Mouse (Mus musculus): ENCODE measurements around the gene Capn1. TPM values are rescaled to one million over a fixed set of nuclear protein-coding genes. Genes with fewer than 3 reads are reported as not detected.
A peak's percentile ranks its signal among the peaks of the same experiment; 100 is the strongest.

Capn1 gene
- total and polyA plus RNA-seq, 3 experiments: 42.5 to 75.2 TPM; not detected in 1

DNA sequence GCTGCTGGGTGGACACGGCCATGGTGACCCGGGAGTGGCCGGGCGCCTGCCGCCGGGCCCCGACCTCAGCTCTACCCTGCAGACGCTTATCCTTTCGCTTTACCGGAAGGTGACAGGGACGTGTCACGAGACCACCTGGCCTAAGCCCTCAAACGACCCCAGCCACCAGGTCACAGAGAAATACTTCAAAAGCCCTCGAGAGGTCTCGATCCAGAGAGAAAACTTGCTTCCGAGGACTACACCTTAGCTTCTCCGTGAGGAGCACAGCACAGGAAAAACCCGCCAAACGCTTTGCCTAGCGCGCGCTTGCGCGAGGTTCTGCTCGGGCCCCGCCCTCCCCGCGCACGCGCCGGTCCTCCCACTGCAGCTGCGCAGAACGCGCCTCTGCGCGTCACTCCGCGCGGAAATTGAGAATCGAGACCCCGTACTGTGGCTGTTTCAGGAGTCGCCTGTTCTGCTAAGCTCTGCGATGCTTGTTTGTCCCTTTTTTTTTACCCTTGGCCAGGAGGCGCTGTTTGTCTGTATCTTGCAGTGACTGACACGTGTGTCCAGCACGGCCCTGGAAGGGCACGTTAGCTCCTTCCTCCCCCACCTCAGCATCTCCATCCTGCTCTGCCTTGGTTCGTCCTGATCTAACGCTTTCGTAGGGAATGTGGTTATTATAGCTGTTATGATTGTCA, 51.7 kb downstream of the Capn1 start, which contains the start of gene Pola2 (continued):
- TF ChIP-seq RCOR1 (IDR thresholded peaks at IDR 0.05; ENCODE audit: low read depth, low read length) (no peak), CTCF (IDR thresholded peaks at IDR 0.05 in 2 of 3, conservative IDR thresholded peaks at IDR 0.05 in 1 of 3; ENCODE audit: control insufficient read depth in 1 of 3, insufficient read depth in 1 of 3, low read depth in 2 of 3, low read length in 3 of 3, poor library complexity in 1 of 3, severe bottlenecking in 1 of 3) (peak in 1 of 3 experiments; percentile 18; a peak in 1 of 6 replicates), MAFK (IDR thresholded peaks at IDR 0.05; ENCODE audit: borderline replicate concordance, low read depth, low read length) (no peak), MYB (IDR thresholded peaks at IDR 0.05; ENCODE audit: low read depth, low read length) (no peak)

DNA sequence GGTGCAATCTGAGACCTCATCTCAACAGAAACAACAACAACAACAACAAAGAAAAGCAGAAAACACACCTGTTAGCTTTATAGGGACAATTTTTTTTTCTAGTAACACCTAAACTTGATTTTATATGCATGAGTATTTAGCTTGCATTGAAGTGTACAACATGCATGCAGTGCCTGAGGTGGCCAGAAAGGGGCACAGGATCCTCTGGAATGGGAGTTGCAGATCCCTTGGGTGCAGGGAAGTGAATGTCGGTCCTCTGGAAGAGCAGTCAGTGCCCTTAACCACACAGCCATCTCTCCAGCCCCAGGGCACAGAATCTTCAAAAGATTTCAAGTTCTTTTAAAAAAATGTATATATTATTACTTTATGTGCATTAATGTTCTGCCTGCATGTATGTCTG, 53.0 kb downstream of the Capn1 start:
- TF ChIP-seq POLR2AphosphoS2 (IDR thresholded peaks at IDR 0.05; ENCODE audit: low read length) (no peak), CTCF (IDR thresholded peaks at IDR 0.05 in 2 of 3, conservative IDR thresholded peaks at IDR 0.05 in 1 of 3; ENCODE audit: control insufficient read depth in 1 of 3, insufficient read depth in 1 of 3, low read depth in 2 of 3, low read length in 3 of 3, poor library complexity in 1 of 3, severe bottlenecking in 1 of 3) (peak in 2 of 3 experiments; percentile 28 to 39; a peak in 3 of 6 replicates), CHD2 (IDR thresholded peaks at IDR 0.05; ENCODE audit: low read length) (no peak), ZNF384 (IDR thresholded peaks at IDR 0.05; ENCODE audit: low read depth, low read length) (no peak), SMC3 (IDR thresholded peaks at IDR 0.05; ENCODE audit: low read depth, low read length) (peak; percentile 47), CHD1 (IDR thresholded peaks at IDR 0.05; ENCODE audit: low read depth, low read length) (no peak), MEF2A (IDR thresholded peaks at IDR 0.05; ENCODE audit: extremely low read depth, insufficient replicate concordance, low read depth, low read length, poor library complexity, severe bottlenecking) (no peak), EP300 (IDR thresholded peaks at IDR 0.05; ENCODE audit: low read depth in 1 of 2, low read length in 2 of 2) (no peak), ZMIZ1 (IDR thresholded peaks at IDR 0.05; ENCODE audit: low read depth, low read length) (no peak), RAD21 (IDR thresholded peaks at IDR 0.05; ENCODE audit: low read depth, low read length) (peak; percentile 22), ZKSCAN1 (IDR thresholded peaks at IDR 0.05; ENCODE audit: low read depth, low read length) (no peak), GABPA (IDR thresholded peaks at IDR 0.05; ENCODE audit: low read depth, low read length) (no peak), GATA1 (IDR thresholded peaks at IDR 0.05; ENCODE audit: low read depth, low read length) (no peak), POLR2A (IDR thresholded peaks at IDR 0.05; ENCODE audit: control insufficient read depth in 1 of 2, insufficient read depth in 1 of 2, low read depth in 1 of 2, low read length in 2 of 2, poor library complexity in 1 of 2) (no peak), E2F4 (IDR thresholded peaks at IDR 0.05; ENCODE audit: borderline replicate concordance, low read depth, low read length) (no peak), TBP (IDR thresholded peaks at IDR 0.05; ENCODE audit: low read depth, low read length) (no peak), NRF1 (IDR thresholded peaks at IDR 0.05; ENCODE audit: insufficient read depth, low read depth, low read length, poor library complexity, severe bottlenecking) (no peak), TAL1 (IDR thresholded peaks at IDR 0.05; ENCODE audit: low read length) (no peak), MAFK (IDR thresholded peaks at IDR 0.05; ENCODE audit: borderline replicate concordance, low read depth, low read length) (no peak), ELF1 (IDR thresholded peaks at IDR 0.05; ENCODE audit: low read depth, low read length) (no peak), MYB (IDR thresholded peaks at IDR 0.05; ENCODE audit: low read depth, low read length) (no peak)
- peak overlapping the region; percentile 92 for H3K9ac ChIP-seq (ENCODE audit: control insufficient read depth, low read depth, low read length, poor library complexity, severe bottlenecking)
- no peaks in the 10 kb centered on the region for H3K9me3 ChIP-seq (replicated peaks; ENCODE audit: insufficient read depth, low read length)
- H3K79me2 ChIP-seq (ENCODE audit: control insufficient read depth, insufficient read depth, low read length, poor library complexity): peaks cover 27% of the 10 kb centered on the region
- H3K27me3 ChIP-seq (ENCODE audit: control insufficient read depth in 1 of 2, insufficient read depth in 2 of 2, low read length in 2 of 2): no peaks in the 10 kb centered on the region
- H3K4me1 ChIP-seq (ENCODE audit: control insufficient read depth in 1 of 2, insufficient read depth in 2 of 2, low read length in 2 of 2): peaks cover 0 to 24% of the 10 kb centered on the region in 2 experiments; a peak in 3 of 4 replicates
- peak overlapping the region; percentile 59 to 88 for H3K4me3 ChIP-seq (ENCODE audit: control insufficient read depth in 1 of 2, insufficient read depth in 1 of 2, low read depth in 2 of 2, low read length in 2 of 2)
- peaks cover 8 to 19% of the 10 kb centered on the region in 2 experiments for H3K36me3 ChIP-seq (ENCODE audit: control insufficient read depth in 1 of 2, insufficient read depth in 2 of 2, low read length in 2 of 2)
- DNase-seq (ENCODE audit: low read depth, low spot score): peak; percentile 54
- no peak overlapping the region for H3K27ac ChIP-seq (ENCODE audit: control insufficient read depth, low read depth, low read length)

Data from MEL (cell line).